Mouse (Mus musculus) brain, embryonic 14.5 days (tissue): ENCODE data around the gene Acoxl.

Experiments
- CTCF ChIP-seq: fragments of 200-500 bp; IDR thresholded peaks from 2 replicates; pipeline ENCODE4 v1.5.1; 2012; ENCODE audit warnings: inconsistent platforms, mild to moderate bottlenecking, moderate library complexity, borderline replicate concordance; ENCODE audit not compliant: insufficient read depth, insufficient read length; ENCODE audit errors: extremely low read depth
- POLR2A ChIP-seq: fragments of 200-500 bp; IDR thresholded peaks from 2 replicates; pipeline ENCODE4 v1.6.1; 2012; ENCODE audit warnings: mild to moderate bottlenecking, inconsistent platforms, borderline replicate concordance; ENCODE audit not compliant: poor library complexity, insufficient read depth, insufficient read length, severe bottlenecking; ENCODE audit errors: extremely low read depth

DNA sequence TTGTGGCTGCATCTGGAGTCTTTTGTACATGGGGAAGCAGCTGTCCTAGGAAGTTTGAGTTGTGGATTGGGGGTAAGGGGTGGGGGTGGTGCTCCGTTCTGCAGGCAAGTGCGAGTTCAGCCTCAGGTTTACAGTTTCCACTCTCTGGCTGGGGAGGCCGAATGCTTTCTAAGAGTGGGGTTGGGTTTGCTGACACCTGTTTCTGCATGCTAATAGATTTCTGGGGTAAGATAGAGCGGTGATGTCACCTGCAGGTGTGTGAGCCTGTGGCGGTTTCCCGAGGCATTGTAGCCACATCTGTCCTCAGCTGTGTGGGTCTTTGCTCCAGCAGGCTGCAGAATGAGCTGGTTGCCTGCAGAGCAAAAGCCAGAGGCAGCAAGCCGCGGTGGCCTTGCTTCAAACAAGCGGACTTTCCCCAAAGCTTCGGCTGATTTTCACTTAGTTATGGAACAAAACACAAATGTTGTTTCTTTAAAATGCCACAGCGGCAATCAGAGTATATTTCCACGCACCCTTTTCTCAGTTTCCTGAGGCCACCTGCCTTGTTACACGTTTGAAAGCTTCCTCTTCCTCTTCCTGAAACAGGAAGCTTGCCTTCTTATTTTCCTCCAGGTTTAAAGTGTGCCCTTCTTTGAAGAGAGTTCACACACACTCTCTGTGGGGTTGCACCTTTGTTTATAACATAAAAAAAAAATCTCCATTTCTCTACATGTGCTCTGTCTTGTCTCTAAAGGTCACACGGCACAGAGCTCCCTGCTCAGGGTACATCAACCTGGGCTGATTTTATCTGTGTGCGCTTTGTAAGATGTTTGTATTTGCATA is 89.0 kb downstream of the Acoxl start:
- TF ChIP-seq POLR2A (no peak), CTCF (no peak)
